Mouse (Mus musculus) inflammation-experienced regulatory T-cells, adult 6 months (primary cell): ENCODE measurements around the gene Hp1bp3. TPM values are rescaled to one million over a fixed set of nuclear protein-coding genes. Genes with fewer than 3 reads are reported as not detected.

ENCODE experiments used
- polyA plus RNA-seq, 3 experiments: library from polyadenylated mRNA; unstranded; fragments of 100-300 nt; shearing (Covaris generic); gene quantifications; one replicate each; pipeline ENCODE4 v1.2.1; 2017

The Hp1bp3 gene
- polyA plus RNA-seq, 3 experiments from 2014 or later = 144 to 154 (median 152) TPM

Other genes with a start within 250 kb of the Hp1bp3 start
- gene Eif4g3, start 223.3 kb upstream of the Hp1bp3 start, polyA plus RNA-seq = 10 to 100 TPM; 33.8 to 51.8 (median 42.4) TPM
- gene Sh2d5, start 34.1 kb downstream of the Hp1bp3 start, polyA plus RNA-seq = under 1 TPM; 0.16 to 0.53 (median 0.21) TPM
- not detected for gene Kif17, start 34.1 kb downstream of the Hp1bp3 start, polyA plus RNA-seq
- 100 to 1,000 TPM; 101 to 118 (median 104) TPM for gene Ddost, start 88.4 kb downstream of the Hp1bp3 start, polyA plus RNA-seq
- 10 to 100 TPM in 2 of 3 experiments, 1 to 10 TPM in 1; 6.0 to 24.7 (median 10.8) TPM for gene Pink1, start 110.0 kb downstream of the Hp1bp3 start, polyA plus RNA-seq
- gene Cda, start 151.7 kb downstream of the Hp1bp3 start, polyA plus RNA-seq = not detected
- gene Fam43b, start 180.2 kb downstream of the Hp1bp3 start, polyA plus RNA-seq = not detected
- gene Mul1, start 218.4 kb downstream of the Hp1bp3 start, polyA plus RNA-seq = 10 to 100 TPM; 11.9 to 16.6 (median 14.9) TPM
- 1 to 10 TPM; 1.0 to 2.1 (median 1.2) TPM for gene Camk2n1, start 238.0 kb downstream of the Hp1bp3 start, polyA plus RNA-seq